Mouse (Mus musculus): ENCODE measurements at regions not wholly inside any gene's neighbourhood (a gene's known extent, or its start where the extent isn't known, plus 50 kb on each side); places are given as distances from the start of the nearest gene placed in this dataset.
A peak's percentile ranks its signal among the peaks of the same experiment; 100 is the strongest.

- no peak for DNase-seq (ENCODE audit: low spot score)
Measured at GRCm38 (mm10) chr14:45056291-45056690, 68.3 kb downstream of the Ptger2 start.

GRCm38 (mm10) chr14:45061681-45062080 lies 73.7 kb downstream of the Ptger2 start:
- DNase-seq (ENCODE audit: low spot score): no peak

GRCm38 (mm10) chr14:45064498-45064897 lies 76.5 kb downstream of the Ptger2 start:
- DNase-seq (ENCODE audit: low spot score): no peak

- no peak for DNase-seq (ENCODE audit: low spot score)
Measured at GRCm38 (mm10) chr14:45069598-45070212, 81.7 kb downstream of the Ptger2 start.

- no peak for DNase-seq (ENCODE audit: low spot score)
Measured at GRCm38 (mm10) chr14:45074902-45075488, 87.0 kb downstream of the Ptger2 start.

GRCm38 (mm10) chr14:45077216-45077615 lies 89.2 kb downstream of the Ptger2 start:
- DNase-seq (ENCODE audit: low spot score): peak; percentile 60

GRCm38 (mm10) chr14:45079793-45080192 lies 91.8 kb downstream of the Ptger2 start:
- DNase-seq (ENCODE audit: low spot score): no peak

- no peak for DNase-seq (ENCODE audit: low spot score)
Measured at GRCm38 (mm10) chr14:45080231-45080630, 92.2 kb downstream of the Ptger2 start.

- no peak for DNase-seq (ENCODE audit: low spot score)
Measured at GRCm38 (mm10) chr14:45083058-45083457, 95.1 kb downstream of the Ptger2 start.
